Mouse (Mus musculus) gastrocnemius, adult 18-20 months (tissue): ENCODE results near the gene Pold1. TPM values are rescaled to one million over a fixed set of nuclear protein-coding genes. Genes with fewer than 3 reads are reported as not detected.
A peak's percentile ranks its signal among the peaks of the same experiment; 100 is the strongest.

ENCODE experiments used
- DNase-seq: peaks from one replicate; pipeline ENCODE4 v3.0.0; 2021; ENCODE audit warnings: low spot score
- long read RNA-seq, 2 experiments: library from polyadenylated mRNA; stranded (forward); transcript quantifications; one replicate each; pipeline ENCODE4 v2.0.0; 2021
- total RNA-seq, 2 experiments: library from RNA; stranded (reverse); gene quantifications; 2 replicates each; pipeline ENCODE4 v1.2.3; 2021

Pold1 gene
- total RNA-seq, result 1 to 10 TPM; 4.6 to 4.8 TPM
- long read RNA-seq, experiment 1, partial matches to known transcripts, result 2 of 7 reads
- long read RNA-seq, experiment 1, other reads (novel, unspliced or antisense), result 1 of 7 reads
- long read RNA-seq, experiment 2, transcript Pold1-201 (27 exons, 3,454 nt), result major isoform, 10 of 13 reads
- long read RNA-seq, experiment 2, partial matches to known transcripts, result 1 of 13 reads
- long read RNA-seq, experiment 2, other reads (novel, unspliced or antisense), result 2 of 13 reads

GRCm38 (mm10) chr7:44548497-44549087 lies at the start of gene Pold1:
Pold1 (minus strand) TSS chr7:44548849.
- peak; percentile 100 for DNase-seq

DNA sequence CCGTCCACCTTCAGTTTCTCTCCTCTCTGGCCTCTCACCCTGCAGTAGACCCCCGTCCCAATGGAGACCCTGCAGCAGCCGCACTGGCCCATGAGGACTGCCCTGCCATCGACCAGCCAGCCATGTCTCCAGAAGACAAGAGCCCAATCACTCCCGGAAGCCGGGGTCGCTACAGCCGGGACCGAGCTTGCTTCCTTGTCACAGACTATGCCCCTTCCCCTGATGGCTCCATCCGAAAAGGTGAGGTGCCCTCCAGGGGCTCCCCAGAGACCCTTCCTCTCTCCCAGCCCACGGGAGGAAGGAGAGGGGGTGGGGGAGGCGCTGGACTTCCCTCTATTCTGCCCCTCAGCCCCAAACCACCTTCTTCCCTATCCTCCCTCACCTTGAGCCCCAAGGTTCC lies 49.7 kb upstream of the Pold1 start:
- DNase-seq, result no peak

GRCm38 (mm10) chr7:44597666-44598065 lies 49.0 kb upstream of the Pold1 start:
- no peak for DNase-seq

GRCm38 (mm10) chr7:44596996-44597538 lies 48.4 kb upstream of the Pold1 start:
- no peak for DNase-seq

GRCm38 (mm10) chr7:44596051-44596450 lies 47.4 kb upstream of the Pold1 start:
- no peak for DNase-seq

DNA sequence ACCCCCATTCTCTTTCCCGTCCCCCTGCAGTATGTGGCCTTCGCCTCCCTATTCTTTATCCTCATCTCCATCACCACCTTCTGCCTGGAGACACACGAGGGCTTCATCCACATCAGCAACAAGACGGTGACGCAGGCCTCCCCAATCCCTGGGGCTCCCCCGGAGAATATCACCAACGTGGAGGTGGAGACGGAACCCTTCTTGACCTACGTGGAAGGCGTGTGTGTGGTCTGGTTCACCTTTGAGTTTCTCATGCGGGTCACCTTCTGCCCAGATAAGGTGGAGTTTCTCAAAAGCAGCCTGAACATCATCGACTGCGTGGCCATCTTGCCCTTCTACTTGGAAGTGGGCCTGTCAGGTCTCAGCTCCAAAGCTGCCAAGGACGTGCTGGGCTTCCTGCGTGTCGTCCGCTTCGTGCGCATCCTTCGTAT lies 46.5 kb upstream of the Pold1 start:
- no peak for DNase-seq

DNA sequence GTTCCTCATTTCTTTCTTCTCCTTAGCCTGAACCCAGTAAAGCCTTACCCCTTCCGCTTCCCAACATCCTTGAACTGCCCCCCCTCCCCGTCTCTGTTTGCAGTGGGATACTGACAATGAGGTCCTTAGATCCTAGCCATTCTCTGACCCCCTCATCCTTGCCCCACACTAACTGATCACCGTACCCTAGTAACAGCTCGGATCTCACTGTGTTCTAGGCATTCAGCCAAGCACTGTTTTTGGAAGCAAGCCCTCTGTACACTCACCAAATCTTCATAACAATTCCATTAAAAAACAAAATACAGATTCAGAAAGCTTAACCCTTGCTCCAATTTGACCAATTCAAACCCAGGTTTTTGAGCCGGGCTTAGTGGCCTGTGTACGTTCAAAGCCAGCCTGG lies 45.6 kb upstream of the Pold1 start:
- DNase-seq, result no peak

- DNase-seq, result peak; percentile 67
Measured at GRCm38 (mm10) chr7:44593775-44594174, 45.1 kb upstream of the Pold1 start.

DNA sequence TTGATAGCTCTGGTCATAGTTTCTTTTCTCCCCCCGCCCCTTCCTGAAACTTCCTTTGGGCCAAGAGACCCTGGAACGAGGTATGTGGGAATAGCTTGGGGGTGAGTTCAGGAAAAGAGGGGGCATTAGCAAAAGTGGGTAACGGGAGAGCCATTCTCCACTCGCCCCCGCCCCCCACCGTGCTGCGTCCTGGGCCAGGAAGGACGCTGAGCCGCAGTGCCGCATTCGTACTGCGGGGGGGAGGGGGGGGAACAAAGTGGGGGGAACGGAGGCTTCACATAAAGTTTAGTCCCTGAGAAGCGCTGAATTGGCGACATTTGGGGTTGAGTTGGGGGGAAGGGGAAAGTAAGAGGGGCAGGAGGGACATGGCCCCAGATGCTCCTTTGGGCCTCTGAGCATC lies 44.4 kb upstream of the Pold1 start:
- DNase-seq, result no peak

- DNase-seq, result no peak
Measured at GRCm38 (mm10) chr7:44591348-44592116, 42.9 kb upstream of the Pold1 start.

DNA sequence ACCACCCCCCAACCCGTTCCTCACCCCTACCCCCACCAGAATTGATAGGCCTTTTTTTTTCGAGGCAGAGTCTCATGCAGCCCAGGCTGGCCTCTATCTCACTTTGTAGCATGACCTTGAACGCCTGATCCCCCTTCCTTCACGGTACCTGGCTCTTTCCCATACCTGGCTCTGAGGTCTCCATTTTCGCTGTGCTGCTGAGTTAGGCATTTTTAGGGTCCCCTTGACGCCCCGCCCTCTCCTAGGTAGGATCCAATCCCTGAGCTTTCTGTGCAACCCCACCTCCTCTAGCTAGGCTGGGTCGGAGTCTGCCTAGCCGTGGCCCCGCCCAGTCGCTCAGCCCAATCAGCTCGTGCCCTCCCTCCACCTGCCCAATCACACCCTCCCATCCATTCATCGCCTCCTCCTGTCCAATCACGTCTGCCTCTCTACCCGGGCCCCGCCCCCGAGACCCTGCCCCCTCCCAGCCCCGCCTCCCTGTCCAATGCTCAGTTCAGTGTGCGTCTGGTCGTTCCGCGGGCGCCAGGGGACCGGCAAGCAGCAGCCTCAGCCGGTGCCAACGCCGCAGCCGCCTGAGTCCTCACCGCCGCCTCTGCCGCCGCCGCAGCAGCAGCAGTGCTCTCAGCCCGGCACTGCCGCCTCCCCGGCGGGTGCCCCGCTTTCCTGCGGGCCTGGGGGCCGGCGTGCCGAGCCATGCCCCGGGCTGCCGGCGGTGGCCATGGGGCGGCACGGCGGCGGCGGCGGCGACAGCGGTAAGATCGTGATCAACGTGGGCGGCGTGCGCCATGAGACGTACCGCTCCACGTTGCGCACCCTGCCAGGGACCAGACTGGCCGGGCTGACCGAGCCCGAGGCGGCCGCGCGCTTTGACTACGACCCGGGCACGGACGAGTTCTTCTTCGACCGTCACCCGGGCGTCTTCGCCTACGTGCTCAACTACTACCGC lies 42.0 kb upstream of the Pold1 start, which contains the start of gene Kcnc3:
Gene Kcnc3, plus strand, starts transcription at position 263 of the 946 bp plus-strand sequence.
- DNase-seq, result peak; percentile 87

DNA sequence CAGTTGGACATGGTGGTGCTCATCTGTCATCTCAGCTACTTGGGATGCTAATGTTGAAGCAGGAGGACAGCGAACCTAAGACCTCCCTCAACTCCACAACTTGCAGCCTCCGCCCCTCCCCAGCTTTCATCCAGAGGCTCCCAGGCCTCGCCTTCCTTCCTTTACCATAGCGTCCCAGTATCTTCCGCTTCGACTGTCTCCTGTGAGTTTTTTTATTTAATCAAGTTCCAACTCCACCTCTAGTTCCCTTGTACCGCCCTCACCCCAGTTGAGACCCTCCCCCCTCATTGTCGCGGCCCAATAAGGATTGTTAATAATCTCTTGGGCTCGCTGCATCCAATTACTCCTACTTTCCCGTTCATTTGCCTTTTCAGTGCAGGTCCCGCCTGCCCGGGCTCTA lies 41.3 kb upstream of the Pold1 start:
- DNase-seq, result no peak

DNA sequence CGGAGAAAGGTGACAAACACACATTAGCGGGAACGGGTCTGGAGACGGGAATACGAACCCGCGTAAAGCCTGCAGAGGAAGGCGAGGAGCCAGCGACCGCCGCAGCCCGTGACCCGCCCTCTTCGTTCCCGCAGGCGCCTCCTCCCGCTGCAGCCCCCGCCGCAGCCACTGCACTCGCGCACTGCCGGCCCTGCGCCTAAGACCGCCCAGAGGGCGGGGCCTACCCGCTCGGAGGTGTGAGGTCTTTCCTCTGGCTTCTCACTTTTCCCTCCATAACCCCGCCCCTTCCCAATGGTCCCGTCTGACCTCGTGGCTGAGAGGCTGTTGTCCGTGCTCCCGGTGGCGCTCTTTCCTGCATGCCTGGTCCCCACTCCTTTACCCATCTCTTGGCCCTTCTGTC lies 40.5 kb upstream of the Pold1 start:
- peak; percentile 81 for DNase-seq

- no peak for DNase-seq
Measured at GRCm38 (mm10) chr7:44588338-44588737, 39.7 kb upstream of the Pold1 start.

DNA sequence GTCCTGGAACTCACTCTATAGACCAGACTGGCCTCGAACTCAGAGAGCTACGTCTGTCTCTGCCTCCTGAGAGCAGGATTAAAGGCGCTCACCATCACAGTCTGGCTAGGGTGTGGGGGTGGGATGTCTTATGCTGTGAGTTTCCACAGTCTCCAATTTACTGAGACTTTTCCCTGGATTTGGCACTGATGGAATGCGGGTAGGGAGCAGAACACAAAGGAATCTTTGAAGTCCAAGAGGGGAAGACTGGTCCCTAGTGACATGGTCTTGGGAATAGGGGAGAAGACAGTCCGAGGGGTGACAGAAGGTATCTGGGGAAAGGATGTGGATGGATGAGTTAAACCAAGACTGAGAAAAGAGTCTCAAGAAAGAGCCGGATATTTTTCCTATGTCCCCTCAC lies 39.0 kb upstream of the Pold1 start:
- no peak for DNase-seq

DNA sequence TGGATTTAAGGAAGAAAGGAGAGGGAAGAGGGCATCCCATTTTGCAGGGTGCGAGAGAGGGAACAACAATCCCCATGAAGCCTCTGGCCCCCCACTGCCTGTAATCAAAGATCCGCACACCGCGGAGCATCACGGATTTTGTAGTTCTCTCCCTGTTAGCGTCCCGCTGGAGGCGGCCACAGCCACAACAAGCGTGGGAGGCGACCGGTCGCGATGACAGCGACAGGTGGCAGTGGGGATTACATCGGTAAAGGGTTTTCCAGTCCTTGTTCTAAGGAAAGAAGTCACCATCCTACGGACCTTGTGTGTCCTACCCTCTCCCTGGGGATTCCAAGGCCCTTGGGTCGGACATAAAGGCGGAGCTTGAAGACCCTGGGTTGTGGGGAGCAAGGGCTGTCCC lies 38.3 kb upstream of the Pold1 start:
- peak; percentile 54 for DNase-seq

DNA sequence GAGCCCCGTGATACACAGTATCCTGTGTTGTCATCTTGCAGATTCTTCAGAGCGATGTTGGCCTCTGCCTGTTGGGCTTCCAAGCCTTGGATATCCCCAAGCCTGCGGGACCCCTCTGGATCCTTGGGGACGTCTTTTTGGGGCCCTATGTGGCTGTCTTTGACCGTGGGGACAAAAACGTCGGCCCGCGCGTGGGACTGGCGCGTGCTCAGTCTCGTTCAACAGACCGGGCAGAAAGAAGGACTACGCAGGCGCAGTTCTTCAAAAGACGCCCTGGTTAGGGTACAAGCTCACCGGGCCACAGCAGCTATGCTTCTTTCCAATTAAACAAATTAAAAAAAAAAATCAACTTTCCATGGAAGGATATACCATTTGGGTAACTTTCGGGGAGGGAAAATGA lies 37.9 kb upstream of the Pold1 start:
- DNase-seq, result no peak

DNA sequence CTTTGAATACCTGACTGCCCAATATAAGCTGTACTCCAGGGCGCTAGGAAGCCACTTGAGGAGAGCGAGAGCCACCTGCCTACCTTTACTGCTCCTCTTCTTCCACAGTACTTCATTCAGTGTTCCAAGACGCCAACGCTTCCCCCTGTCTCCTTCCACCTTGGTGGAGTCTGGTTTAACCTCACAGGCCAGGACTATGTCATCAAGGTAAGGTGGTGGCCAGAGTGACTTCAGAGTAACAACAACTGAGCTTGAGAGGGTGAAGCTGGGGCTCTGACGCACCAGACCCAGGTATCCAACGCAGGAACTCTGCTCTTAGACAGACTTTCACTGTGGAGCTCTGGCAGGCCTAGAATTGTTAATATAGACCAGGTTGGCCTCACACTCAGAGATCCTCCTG lies 37.0 kb upstream of the Pold1 start:
- DNase-seq, result no peak

GRCm38 (mm10) chr7:44584921-44585320 lies 36.3 kb upstream of the Pold1 start:
- DNase-seq, result no peak

GRCm38 (mm10) chr7:44584265-44584804 lies 35.7 kb upstream of the Pold1 start:
- no peak for DNase-seq

DNA sequence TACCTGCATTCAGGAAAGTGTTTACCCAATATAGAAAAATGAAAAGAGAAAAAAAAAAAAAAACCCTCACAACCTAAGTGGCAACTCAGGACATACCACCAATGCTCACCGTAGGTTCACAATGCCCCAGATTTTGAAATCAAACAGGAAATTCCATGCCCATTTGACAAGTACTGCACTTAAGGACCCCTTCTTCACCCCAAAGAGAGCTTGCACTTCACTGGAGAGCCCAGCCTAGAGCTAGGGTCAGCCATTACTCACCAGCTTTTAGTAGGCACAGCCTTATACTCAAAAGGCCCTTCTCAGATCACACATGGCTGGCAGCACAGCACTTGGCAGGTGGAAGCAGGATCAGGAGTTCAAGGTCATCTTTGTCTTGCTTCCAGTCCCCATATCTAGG lies 34.5 kb upstream of the Pold1 start:
- DNase-seq, result no peak
